Mouse (Mus musculus) kidney, adult 2 months (tissue): ENCODE results near the gene Atrnl1.

ENCODE experiments used
- CTCF ChIP-seq: fragments of 200-500 bp; conservative IDR thresholded peaks from 2 replicates; pipeline ENCODE4 v1.5.1; 2011; ENCODE audit warnings: low read depth, mild to moderate bottlenecking, control low read depth, low read length, moderate library complexity, mixed read lengths; ENCODE audit not compliant: insufficient read depth, insufficient read length
- POLR2A ChIP-seq: fragments of 200-500 bp; IDR thresholded peaks from one replicate; pipeline ENCODE4 v1.6.1; 2011; ENCODE audit warnings: low read depth, low read length, control low read depth

DNA sequence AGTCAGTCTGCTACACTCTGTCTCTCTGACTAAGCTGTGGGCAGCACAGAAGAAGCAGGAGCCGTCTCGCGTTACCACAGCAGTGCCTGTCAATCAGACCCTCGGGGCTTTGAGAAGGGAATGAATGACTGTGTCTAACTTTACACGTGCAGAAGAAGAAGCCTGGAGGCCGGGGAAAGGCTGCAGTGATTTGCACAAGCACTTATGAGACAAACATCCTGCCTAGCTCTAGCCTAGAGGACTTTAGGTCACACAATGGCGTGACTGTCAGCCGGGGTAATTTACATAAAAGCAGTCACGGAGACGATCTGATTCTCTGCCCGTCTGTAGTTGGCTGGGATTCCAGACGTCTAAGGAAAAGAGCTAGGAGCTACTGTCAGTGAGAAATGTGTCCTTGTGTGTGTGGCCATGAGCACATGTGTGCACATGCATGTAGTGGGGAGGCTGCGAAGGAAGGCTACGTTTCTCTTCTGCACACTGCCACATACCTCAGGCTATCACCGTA is 450.1 kb downstream of the Atrnl1 start:
- TF ChIP-seq CTCF, result no peak
- TF ChIP-seq POLR2A, result no peak
